Mouse (Mus musculus) brown adipose tissue, adult 24 weeks (tissue): ENCODE data around the gene Qrich1. TPM values are rescaled to one million over a fixed set of nuclear protein-coding genes. Genes with fewer than 3 reads are reported as not detected.

Experiments used
- H3K27ac ChIP-seq: fragments of 200-500 bp; replicated peaks from 2 replicates; pipeline ENCODE4 v1.5.1; 2012; ENCODE audit warnings: low read depth, mild to moderate bottlenecking, low read length
- H3K4me1 ChIP-seq: fragments of 200-500 bp; 2 replicates; pipeline ENCODE4 v1.6.1; 2012; ENCODE audit warnings: low read length, mixed read lengths; ENCODE audit not compliant: control insufficient read depth, insufficient read depth, insufficient read length
- H3K4me3 ChIP-seq: fragments of 200-500 bp; 2 replicates; pipeline ENCODE4 v1.5.1; 2012; ENCODE audit warnings: low read depth, mild to moderate bottlenecking, low read length, moderate library complexity; ENCODE audit not compliant: insufficient read depth
- polyA plus RNA-seq: library from polyadenylated mRNA; stranded (reverse); fragments of >200 nt; gene quantifications from 2 replicates; pipeline ENCODE4 v1.2.4, GENCODE M21; 2012; ENCODE audit not compliant: missing spikeins, insufficient read depth, insufficient read length

Qrich1 gene
- polyA plus RNA-seq, 1 experiment: 45.7 TPM

DNA sequence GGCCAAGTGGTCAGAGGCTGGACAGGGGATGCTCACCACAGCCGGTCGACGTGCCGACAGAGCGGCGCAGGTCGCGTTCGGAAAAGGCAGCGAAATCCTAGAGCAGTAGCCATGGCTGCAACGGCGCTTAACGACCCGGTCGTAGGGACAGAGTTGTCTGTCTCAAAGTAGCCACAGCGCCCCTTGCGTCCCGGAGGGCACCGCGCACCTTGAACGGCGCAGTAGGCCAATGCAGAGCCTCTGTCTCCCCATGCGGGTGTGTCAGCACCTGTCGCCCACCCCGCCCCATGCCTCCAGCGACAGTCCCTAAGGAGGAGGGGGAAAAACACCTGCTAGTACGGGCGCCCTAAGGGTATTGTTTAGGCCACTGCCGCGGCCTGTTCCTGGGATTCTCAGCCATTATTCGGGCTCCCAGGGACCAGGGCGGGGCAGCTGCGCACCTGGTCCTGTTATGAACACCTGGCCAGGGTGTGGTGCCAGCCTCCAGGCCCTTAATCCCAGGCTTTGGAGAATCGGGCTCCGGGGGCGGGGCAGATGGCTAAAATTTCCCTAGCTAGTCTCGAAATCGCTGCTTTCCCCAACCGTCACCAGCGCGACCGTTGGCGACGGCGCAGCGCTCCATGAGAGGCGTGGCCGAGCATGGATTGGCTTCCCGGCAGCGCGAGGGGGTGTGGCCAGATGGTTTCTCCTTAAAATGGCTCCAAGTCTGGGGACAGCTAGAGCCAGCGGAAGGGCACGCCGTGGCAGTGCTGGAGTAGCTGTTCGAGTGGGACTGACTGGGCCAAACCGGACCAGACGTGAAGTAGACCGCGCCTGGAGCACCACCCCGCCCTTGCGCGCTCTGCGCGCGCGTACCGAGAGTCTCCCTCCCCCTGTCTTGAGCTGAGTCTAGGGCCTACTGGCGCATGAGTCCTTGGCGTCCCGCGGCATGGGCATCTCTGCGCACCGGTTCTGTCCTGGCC is 50.5 kb downstream of the Qrich1 start, which contains the start of gene Ndufaf3:
Ndufaf3 (minus strand) TSS at position 620 of the 962 bp plus-strand sequence.
- peak within 1 kb of the TSS; percentile 78 for H3K27ac ChIP-seq
- peak within 1 kb of the TSS; percentile 79 for H3K4me3 ChIP-seq
- H3K4me1 ChIP-seq: peaks cover 13% of the 10 kb centered on the region

DNA sequence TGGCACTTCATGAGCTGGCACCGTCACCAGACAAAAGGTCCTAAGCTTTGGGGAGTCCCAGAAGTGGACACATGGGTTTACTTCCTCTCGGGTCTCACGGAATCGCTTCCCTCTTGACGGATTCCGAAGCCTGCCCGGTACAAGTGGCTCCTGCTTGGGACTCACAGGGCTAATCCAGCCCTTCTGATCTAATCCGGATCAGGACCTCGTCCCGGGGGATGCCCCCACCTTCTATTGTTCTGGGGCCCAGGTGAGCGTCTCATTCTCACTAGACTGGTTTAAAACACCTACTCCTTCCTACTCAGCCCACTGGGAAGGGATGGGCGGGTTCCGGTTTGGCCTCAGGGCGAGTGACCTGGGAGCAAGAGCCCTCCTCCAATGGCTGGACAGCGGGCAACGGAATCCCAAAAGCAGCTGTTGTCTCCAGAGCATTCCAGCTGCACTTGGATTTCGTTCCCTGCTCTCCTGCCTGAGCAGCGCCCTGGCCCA is 51.4 kb downstream of the Qrich1 start:
- H3K4me3 ChIP-seq: peak overlapping the region; percentile 79
- H3K27ac ChIP-seq: peak overlapping the region; percentile 71
- peaks cover 13% of the 10 kb centered on the region for H3K4me1 ChIP-seq

GRCm38 (mm10) chr9:108568511-108568921 is 51.9 kb downstream of the Qrich1 start:
- H3K4me1 ChIP-seq: peaks cover 13% of the 10 kb centered on the region
- H3K4me3 ChIP-seq: peak overlapping the region; percentile 79
- peak overlapping the region; percentile 71 for H3K27ac ChIP-seq

DNA sequence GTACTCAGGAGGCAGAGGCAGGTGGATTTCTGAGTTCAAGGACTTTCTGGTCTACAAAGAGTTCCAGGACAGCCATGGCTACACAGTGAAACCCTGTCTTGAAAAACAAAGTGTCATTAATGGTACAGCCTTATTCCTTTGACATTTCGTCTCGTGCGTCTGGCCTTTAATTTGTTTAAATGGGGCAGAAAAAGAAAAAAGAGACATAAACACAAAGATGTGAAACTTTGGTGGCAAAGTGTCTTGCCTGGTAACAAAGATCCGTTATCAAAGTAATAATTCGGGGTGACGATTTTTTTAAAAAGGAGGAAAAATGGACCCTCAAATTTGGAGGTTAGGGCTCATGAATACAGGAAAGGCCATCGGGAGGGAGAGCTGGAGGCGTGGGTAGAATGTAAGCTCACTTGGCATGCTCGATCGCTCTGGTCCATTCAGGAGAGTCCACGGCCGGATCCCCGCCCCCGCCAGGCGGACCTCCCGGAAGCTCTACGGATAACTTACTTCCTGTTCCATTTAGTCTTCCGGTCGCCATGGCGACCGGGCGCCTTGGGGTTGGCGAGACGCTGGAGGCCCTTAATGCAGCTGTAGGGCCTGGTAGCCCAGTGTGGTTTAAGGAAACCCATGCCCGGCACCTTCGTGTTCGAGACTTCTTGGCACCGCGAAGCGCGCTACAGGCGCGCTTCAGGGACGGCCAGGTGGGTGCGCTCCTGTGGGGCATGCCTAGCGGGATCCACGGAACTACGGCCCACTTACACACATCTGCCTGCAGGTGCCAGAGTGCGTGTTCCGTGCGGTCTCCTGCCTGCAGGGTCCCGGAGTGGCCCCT is 53.0 kb downstream of the Qrich1 start, which contains the start of gene Dalrd3:
Dalrd3 (plus strand) TSS at position 506 of the 826 bp plus-strand sequence.
- Histone ChIP-seq H3K4me1 (peaks cover 13% of the 10 kb centered on the region), H3K27ac (peak within 1 kb of the TSS; percentile 71; the same call in 1 of the 2 replicates)

GRCm38 (mm10) chr9:108570207-108570896 is 53.7 kb downstream of the Qrich1 start:
- Histone ChIP-seq H3K4me1 (peaks cover 13% of the 10 kb centered on the region), H3K4me3 (peak overlapping the region; percentile 72), H3K27ac (no peak overlapping the region)

More for the DNA sequence above, 53.0 kb downstream of the Qrich1 start, which contains the start of gene Dalrd3:
- H3K4me3 ChIP-seq: peak within 1 kb of the TSS; percentile 79

- Histone ChIP-seq H3K4me1 (peaks cover 13% of the 10 kb centered on the region), H3K4me3 (no peak overlapping the region), H3K27ac (no peak overlapping the region)
Measured at GRCm38 (mm10) chr9:108571401-108571973, 54.9 kb downstream of the Qrich1 start.

- peaks cover 13% of the 10 kb centered on the region for H3K4me1 ChIP-seq
- H3K27ac ChIP-seq: no peak overlapping the region
- no peak overlapping the region for H3K4me3 ChIP-seq
Measured at GRCm38 (mm10) chr9:108572321-108572720, 55.7 kb downstream of the Qrich1 start.

- peaks cover 8% of the 10 kb centered on the region; the same call in 1 of the 2 replicates for H3K4me1 ChIP-seq
- H3K4me3 ChIP-seq: no peak overlapping the region
Measured at GRCm38 (mm10) chr9:108573774-108574690, 57.4 kb downstream of the Qrich1 start.

GRCm38 (mm10) chr9:108574921-108575320 is 58.3 kb downstream of the Qrich1 start:
- no peak overlapping the region for H3K4me3 ChIP-seq
- peaks cover 8% of the 10 kb centered on the region for H3K4me1 ChIP-seq
- no peak overlapping the region for H3K27ac ChIP-seq

More at GRCm38 (mm10) chr9:108573774-108574690, 57.4 kb downstream of the Qrich1 start:
- H3K27ac ChIP-seq: no peak overlapping the region

DNA sequence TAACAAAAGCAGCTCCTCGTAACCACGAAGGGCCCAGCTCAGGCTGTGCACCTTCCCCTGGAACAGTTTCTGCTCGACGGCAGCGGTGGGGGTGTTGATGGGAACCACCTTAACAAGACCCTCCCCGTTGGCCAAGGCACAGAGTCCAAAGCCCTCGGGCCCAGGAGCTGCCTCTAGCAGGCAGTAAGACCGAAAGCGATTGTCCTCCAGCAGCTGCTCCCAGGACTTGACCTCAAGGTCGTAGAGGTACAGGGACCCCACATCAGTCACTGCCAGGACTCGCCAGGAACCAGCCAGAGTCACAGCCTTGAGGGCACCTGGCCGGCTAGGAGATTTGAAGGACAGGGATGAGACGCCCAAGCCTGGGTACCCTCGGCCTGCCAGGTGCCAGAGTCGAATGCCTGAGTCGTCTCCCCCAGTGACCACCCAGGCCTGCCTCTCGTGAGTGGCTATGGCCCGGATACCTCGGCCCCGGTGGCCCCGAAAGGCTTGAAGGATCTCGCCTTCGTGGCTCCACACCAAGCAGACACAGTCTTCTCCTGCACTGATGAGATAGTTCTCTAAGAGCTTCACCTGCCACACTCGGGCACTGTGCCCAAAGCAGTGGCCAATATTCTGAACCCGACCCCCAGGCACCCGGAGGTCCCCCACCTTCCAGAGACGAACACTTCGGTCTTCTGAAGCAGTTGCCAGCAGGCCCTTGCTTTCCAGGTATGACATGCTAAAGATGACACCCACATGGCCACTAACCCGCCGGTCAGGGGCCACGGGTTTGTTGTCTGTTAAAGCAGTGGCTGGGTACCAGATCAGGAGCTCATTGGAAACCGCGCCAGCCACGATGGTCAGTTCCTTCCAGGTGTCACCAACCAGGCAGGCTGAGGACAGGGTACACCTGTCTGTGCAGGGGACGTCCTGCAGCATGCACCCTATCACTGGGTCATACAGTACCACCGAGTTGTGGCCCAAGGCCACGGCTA is 59.0 kb downstream of the Qrich1 start:
- H3K4me1 ChIP-seq: peaks cover 8% of the 10 kb centered on the region
- no peak overlapping the region for H3K4me3 ChIP-seq
- H3K27ac ChIP-seq: no peak overlapping the region

GRCm38 (mm10) chr9:108577025-108577424 is 60.4 kb downstream of the Qrich1 start:
- peaks cover 8% of the 10 kb centered on the region for H3K4me1 ChIP-seq

DNA sequence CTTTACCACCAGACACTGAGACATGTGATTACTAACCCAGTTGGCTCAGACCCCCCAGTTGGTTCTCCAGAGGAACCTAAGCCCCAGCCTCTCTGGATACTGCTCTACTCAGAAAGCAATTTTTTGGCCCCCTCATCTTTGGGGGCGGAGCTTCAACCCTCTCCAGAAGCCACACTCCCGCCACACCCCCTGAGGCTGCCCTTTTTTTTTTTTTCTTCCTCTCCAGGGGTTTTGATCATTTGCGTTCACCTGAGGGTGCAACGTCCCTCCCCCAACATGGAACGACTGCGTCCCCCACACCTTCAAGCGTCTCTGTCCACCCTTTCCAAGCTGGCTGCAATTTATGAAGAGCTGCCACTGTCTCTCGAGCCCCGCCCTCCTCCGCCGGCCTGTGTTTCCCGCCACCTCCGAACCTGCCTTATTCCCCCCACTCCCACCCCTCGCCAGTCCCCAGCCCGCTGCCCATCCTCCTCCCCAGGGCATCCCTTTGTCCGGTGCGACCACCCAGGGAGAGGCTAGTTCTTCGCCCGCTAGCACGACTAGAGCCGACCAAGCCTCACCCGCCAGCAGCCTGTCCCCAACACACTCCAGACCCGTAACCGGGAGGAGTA is 61.4 kb downstream of the Qrich1 start:
- H3K4me3 ChIP-seq: peak overlapping the region; percentile 74
- H3K4me1 ChIP-seq: peaks cover 8% of the 10 kb centered on the region
- peak overlapping the region; percentile 44; the same call in 1 of the 2 replicates for H3K27ac ChIP-seq

More at GRCm38 (mm10) chr9:108577025-108577424, 60.4 kb downstream of the Qrich1 start:
- Histone ChIP-seq H3K4me3 (no peak overlapping the region), H3K27ac (no peak overlapping the region)
